Mouse (Mus musculus) limb, embryonic 14.5 days (tissue): ENCODE data around the gene Acbd6. TPM values are rescaled to one million over a fixed set of nuclear protein-coding genes. Genes with fewer than 3 reads are reported as not detected.

Experiments used
- ATAC-seq: fragments of 200-750 bp; cut with Nextera tagmentation; 2 replicates; pipeline ENCODE4 v1.8.0; 2017; ENCODE audit warnings: low read depth, moderate number of reproducible peaks, moderate TSS enrichment; ENCODE audit not compliant: low FRiP score
- DNase-seq: peaks from one replicate; pipeline ENCODE4 v3.0.0-alpha.2; 2015; ENCODE audit warnings: low spot score
- H3K27ac ChIP-seq: fragments of 300-500 bp; sonication (generic); replicated peaks from 2 replicates; pipeline ENCODE4 v1.5.1; 2014; ENCODE audit warnings: low read depth, mild to moderate bottlenecking, low read length, moderate library complexity, mixed read lengths
- H3K27me3 ChIP-seq: fragments of 300-500 bp; sonication (generic); 2 replicates; pipeline ENCODE4 v1.6.1; 2014; ENCODE audit warnings: low read length, mixed read lengths; ENCODE audit not compliant: control insufficient read depth, insufficient read depth
- H3K36me3 ChIP-seq: fragments of 300-500 bp; sonication (generic); 2 replicates; pipeline ENCODE4 v1.6.1; 2014; ENCODE audit warnings: mild to moderate bottlenecking, low read length, moderate library complexity, mixed read lengths; ENCODE audit not compliant: control insufficient read depth, insufficient read depth
- H3K4me1 ChIP-seq: fragments of 300-500 bp; sonication (generic); 2 replicates; pipeline ENCODE4 v1.6.1; 2014; ENCODE audit warnings: antibody characterized with exemption, low read length, mixed read lengths; ENCODE audit not compliant: control insufficient read depth, insufficient read depth
- H3K4me2 ChIP-seq: fragments of 300-500 bp; sonication (generic); replicated peaks from 2 replicates; pipeline ENCODE4 v1.6.1; 2014; ENCODE audit warnings: low read depth, mild to moderate bottlenecking, low read length, moderate library complexity; ENCODE audit not compliant: severe bottlenecking
- H3K4me3 ChIP-seq: fragments of 300-500 bp; sonication (generic); replicated peaks from 2 replicates; pipeline ENCODE4 v1.5.1; 2014; ENCODE audit warnings: low read length
- H3K9ac ChIP-seq: fragments of 300-500 bp; sonication (generic); 2 replicates; pipeline ENCODE4 v1.6.1; 2014; ENCODE audit warnings: mild to moderate bottlenecking, low read depth, low read length, moderate library complexity; ENCODE audit not compliant: severe bottlenecking
- H3K9me3 ChIP-seq: fragments of 300-500 bp; sonication (generic); 2 replicates; pipeline ENCODE4 v1.6.1; 2016; ENCODE audit warnings: low read length; ENCODE audit not compliant: control insufficient read depth
- POLR2A ChIP-seq: fragments of 200-500 bp; IDR thresholded peaks from 2 replicates; pipeline ENCODE4 v1.8.0; 2012; ENCODE audit warnings: inconsistent platforms, mild to moderate bottlenecking, moderate library complexity, borderline replicate concordance; ENCODE audit not compliant: insufficient read depth, insufficient read length; ENCODE audit errors: extremely low read depth
- WGBS: fragments of 180-500 bp; shearing (Covaris S2); extraction: QIAGEN DNeasy Blood & Tissue Kit; methylation state at CpG from one replicate; pipeline ENCODE4 v1.1.7; 2014; 5-methylcytosine and 5-hydroxymethylcytosine counted together
- polyA plus RNA-seq, 2 experiments: library from polyadenylated mRNA; depleted of rRNA in 1 of 2; stranded (reverse) in 1 of 2; unstranded in 1 of 2; fragments of >200 nt; fragmentation: Nextera tagmentation in 1 of 2; extraction: Ambion mirVana in 1 of 2; gene quantifications; 2 replicates each; pipeline versions ENCODE4 v1.2.1 to v1.2.3; 2012 to 2014

The Acbd6 gene
- polyA plus RNA-seq, 2 experiments: 87.9 to 88.3 TPM

DNA sequence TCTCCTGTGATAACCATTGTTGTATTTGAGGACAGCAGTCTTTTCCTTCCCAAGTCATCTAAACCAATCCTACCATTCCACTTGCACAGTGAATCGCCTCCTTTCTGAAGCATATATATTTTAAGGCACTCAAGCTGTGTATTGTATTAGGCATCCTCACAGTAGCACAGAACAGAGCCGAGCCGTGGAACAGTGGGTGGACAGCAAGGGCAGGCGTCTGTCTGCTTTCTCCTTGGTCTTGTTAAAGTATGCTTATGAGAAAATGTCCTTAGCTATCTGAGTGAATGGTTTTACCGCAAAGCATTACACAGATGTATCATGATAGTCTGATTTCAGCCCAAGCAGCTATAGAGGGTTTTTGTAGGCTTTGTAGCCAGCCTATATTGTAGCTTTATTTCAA, 87.9 kb downstream of the Acbd6 start:
- ATAC-seq: no peak
- H3K27ac ChIP-seq: no peak overlapping the region
- no peak overlapping the region for H3K4me3 ChIP-seq
- no peak for DNase-seq
- no peaks in the 10 kb centered on the region for H3K36me3 ChIP-seq
- no peaks in the 10 kb centered on the region for H3K9me3 ChIP-seq
- no peaks in the 10 kb centered on the region for H3K27me3 ChIP-seq
- H3K4me1 ChIP-seq: no peaks in the 10 kb centered on the region
- H3K9ac ChIP-seq: no peak overlapping the region
- no peak for TF ChIP-seq POLR2A
- no peak overlapping the region for H3K4me2 ChIP-seq
- 78% methylated on average over 5 of the region's 5 CpGs for WGBS

DNA sequence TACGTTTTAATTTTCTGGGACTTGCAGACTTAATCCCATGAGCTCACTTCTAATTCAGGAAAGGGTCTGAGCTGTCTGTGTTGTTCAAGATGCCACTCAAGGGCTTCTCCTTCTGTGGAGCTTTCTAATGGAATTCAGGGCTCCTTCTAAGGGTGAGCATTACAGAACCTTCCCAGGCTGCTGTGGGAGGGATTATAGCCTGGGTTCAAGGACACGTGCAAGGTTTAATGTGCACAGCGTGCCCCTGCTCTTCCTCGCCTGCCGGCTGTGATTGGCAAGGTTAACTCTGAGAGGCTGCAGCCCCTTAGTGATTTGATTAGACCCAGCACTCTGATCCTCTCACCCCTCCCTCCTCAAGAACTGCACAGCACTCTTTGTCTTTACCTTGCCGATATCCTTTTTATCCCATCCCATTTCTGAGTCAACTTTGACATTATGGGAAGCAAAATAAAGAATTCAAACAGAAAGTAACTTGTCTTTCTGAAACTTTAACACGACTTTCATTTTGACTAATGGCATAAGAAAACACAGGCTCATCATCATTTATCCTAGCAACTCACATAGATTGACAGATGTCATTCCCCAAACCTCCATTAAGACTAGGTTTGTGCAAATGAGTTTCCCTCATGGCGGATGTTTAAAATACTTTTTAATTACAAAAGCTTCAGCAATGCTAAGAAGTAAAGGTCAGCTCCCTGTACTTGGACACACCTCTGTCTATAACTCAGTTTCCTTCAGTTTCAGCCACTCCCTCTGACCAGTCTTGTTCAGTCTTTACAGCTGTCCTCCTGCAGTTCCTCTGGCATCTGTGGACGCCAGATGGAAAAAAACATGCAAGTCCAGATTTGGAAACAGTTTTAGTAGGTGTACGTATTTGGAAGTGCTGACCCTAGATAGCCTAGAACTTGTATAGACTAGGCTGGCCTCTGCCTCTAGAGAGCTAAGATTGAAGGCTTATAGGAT, 88.7 kb downstream of the Acbd6 start:
- 49% methylated on average over 10 of the region's 10 CpGs for WGBS
- ATAC-seq (no peak), DNase-seq (no peak)
- Histone ChIP-seq H3K27ac (no peak overlapping the region), H3K27me3 (no peaks in the 10 kb centered on the region), H3K36me3 (no peaks in the 10 kb centered on the region), H3K9me3 (no peaks in the 10 kb centered on the region), H3K4me3 (no peak overlapping the region), H3K9ac (no peak overlapping the region), H3K4me2 (no peak overlapping the region), H3K4me1 (no peaks in the 10 kb centered on the region)
- TF ChIP-seq POLR2A: no peak

DNA sequence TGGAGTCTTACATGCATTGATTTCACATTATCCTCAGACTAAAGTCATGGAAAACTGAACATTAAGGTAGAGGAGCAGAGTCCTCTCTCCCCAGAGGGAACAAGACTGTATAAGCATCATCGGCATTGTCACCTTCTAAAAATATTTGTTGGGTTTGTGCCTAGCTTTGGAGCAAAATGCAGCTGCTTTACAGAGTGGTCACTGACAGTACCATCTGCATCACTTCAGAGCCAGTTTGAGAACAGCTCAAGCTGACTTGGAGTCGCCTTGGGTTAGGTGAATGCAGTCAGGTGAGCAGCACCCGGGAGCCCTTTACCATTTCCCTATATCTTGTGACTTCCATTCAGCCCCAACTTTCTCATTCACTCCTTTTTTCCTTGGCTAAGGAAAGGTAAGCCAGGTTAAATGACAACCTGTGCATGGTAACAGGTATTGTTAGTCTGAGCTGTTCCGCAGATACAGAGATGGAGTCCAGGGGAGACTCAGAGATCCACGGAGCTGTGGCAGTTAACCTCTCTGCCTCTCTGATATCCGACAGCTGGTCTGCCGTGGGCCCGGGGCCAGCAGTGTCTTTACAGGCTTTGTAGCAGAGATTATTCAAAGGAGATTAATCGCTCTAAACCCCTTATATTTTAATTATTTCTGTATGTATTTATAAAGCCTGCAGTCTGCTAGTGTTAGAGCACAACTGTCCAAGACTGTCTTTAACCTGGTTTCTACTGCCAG, 92.4 kb downstream of the Acbd6 start:
- DNase-seq: no peak
- Histone ChIP-seq H3K27ac (no peak overlapping the region), H3K36me3 (no peaks in the 10 kb centered on the region), H3K4me1 (no peaks in the 10 kb centered on the region), H3K27me3 (no peaks in the 10 kb centered on the region), H3K9me3 (no peaks in the 10 kb centered on the region), H3K4me2 (no peak overlapping the region), H3K4me3 (no peak overlapping the region), H3K9ac (no peak overlapping the region)
- 78% methylated on average over 9 of the region's 9 CpGs for WGBS
- no peak for TF ChIP-seq POLR2A
- no peak for ATAC-seq

DNA sequence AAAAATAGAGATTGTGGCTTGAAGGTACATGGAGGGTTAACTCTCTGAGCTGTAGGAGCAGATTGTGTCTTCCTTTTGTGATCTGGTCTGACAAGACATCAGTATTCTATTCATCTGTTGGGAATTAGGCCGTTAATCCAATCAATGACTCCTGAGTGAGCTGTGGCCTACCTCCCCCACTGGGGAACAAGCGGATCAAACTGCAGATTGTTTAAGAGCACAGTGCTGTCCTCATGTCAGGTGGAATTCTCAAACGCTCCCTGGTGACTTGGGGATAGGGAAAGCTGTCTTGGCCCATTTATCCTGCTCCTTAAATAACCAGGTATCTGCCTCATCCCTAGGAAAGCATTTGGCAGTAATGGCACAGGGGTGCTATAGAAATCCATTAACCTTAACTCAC, 97.0 kb downstream of the Acbd6 start:
- H3K36me3 ChIP-seq: no peaks in the 10 kb centered on the region; the same call in 1 of the 2 replicates
- no peak overlapping the region for H3K27ac ChIP-seq
- H3K4me3 ChIP-seq: no peak overlapping the region
- H3K9me3 ChIP-seq: no peaks in the 10 kb centered on the region
- H3K4me1 ChIP-seq: no peaks in the 10 kb centered on the region
- H3K9ac ChIP-seq: no peak overlapping the region
- no peak for DNase-seq
- WGBS: 61% methylated on average over 3 of the region's 3 CpGs
- no peak for ATAC-seq
- TF ChIP-seq POLR2A: no peak
- H3K4me2 ChIP-seq: no peak overlapping the region
- H3K27me3 ChIP-seq: no peaks in the 10 kb centered on the region

DNA sequence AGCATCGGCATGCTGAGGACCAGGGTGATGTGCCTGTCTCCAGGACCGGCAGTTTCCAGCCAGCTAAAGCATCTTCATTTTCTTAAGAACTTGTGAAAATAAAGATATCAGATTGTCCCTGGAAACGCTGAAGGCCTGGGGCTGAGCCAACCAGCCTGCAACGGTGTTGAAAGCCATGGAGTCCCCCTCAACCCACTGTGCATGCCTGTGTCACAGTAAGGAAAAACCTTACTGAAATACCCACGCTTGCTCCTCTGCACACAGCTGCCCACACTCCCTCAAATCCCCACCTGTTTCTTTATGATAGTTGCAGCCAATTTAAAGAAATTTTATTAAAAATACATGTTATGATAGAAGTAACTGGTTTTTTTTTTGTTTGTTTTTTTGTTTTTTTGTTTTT, 98.4 kb downstream of the Acbd6 start:
- ATAC-seq: no peak
- H3K27me3 ChIP-seq: no peaks in the 10 kb centered on the region
- no peak overlapping the region for H3K4me2 ChIP-seq
- H3K27ac ChIP-seq: no peak overlapping the region
- H3K4me1 ChIP-seq: no peaks in the 10 kb centered on the region
- H3K9me3 ChIP-seq: no peaks in the 10 kb centered on the region
- no peak for DNase-seq
- no peaks in the 10 kb centered on the region; the same call in 1 of the 2 replicates for H3K36me3 ChIP-seq
- no peak overlapping the region for H3K4me3 ChIP-seq
- no peak for TF ChIP-seq POLR2A
- WGBS: 84% methylated on average over 5 of the region's 5 CpGs
- no peak overlapping the region for H3K9ac ChIP-seq
